Mouse (Mus musculus): ENCODE data around the gene C1rb. TPM values are rescaled to one million over a fixed set of nuclear protein-coding genes. Genes with fewer than 3 reads are reported as not detected.
"Not testable (repeated sequence)": the region's sequence is repeated elsewhere in the genome, so short reads cannot be mapped to it uniquely, and the experiment has no call there.

C1rb gene
- polyA plus RNA-seq, 1 experiment from 2014 or later, result not detected

DNA sequence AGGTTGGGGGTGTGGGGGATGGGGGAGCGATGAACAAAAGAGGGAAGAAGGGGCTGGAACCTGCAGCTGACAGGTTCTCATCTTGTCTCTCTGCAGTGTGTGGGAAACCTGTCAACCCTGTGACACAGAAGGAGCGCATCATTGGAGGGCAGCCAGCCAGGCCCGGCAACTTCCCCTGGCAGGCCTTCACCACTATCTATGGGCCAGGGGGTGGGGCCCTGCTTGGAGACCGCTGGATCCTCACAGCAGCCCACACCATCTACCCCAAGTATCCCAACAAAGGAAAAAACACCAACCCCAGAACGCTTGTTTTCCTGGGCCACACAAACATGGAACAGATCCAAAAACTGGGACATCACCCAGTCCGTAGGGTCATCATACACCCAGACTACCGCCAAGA is 10.1 kb downstream of the C1rb start:
- DNase-seq (ENCODE audit: low spot score); H3K27ac ChIP-seq (replicated peaks; ENCODE audit: low read depth, low read length); H3K4me3 ChIP-seq (ENCODE audit: low read depth, low read length); H3K9me3 ChIP-seq (replicated peaks; ENCODE audit: control insufficient read depth, low read length); H3K4me1 ChIP-seq (ENCODE audit: control insufficient read depth, insufficient read depth, low read length); H3K36me3 ChIP-seq (replicated peaks; ENCODE audit: control insufficient read depth, insufficient read depth, low read depth, low read length); H3K4me2 ChIP-seq (ENCODE audit: low read depth, low read length); H3K9ac ChIP-seq (replicated peaks; ENCODE audit: low read length); H3K27me3 ChIP-seq (ENCODE audit: control insufficient read depth, insufficient read depth, low read length); ATAC-seq (replicated peaks; ENCODE audit: insufficient number of reproducible peaks, low FRiP score, low TSS enrichment, low read depth): not testable (repeated sequence)
- WGBS, result 86% methylated on average over 6 of the region's 7 CpGs

DNA sequence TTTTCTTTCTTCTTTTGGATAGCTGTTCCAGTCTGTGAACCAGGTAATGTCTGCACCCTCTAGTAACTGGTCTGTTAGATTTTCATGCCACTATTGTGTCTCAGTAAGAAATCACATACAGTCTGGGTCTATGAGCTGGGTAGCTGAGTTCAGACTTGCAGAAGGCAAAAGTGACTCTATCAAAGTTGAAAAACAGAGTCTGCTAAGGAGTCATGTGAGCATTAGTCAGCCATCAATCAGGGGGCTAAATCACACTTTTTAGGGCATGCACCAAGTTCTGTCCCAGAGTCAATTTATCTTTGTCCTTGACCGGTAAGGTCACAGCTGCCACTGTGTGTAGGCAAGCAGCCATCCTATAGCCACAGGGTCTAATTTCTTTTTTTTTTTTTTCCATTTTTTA is 12.1 kb downstream of the C1rb start:
- 100% methylated on average over 1 of the region's 1 CpGs for WGBS
- H3K4me3 ChIP-seq (ENCODE audit: low read depth, low read length), result no peak overlapping the region
- no peaks in the 10 kb centered on the region for H3K27me3 ChIP-seq (ENCODE audit: control insufficient read depth, insufficient read depth, low read length)
- no peak overlapping the region for H3K27ac ChIP-seq (replicated peaks; ENCODE audit: low read depth, low read length)
- DNase-seq (ENCODE audit: low spot score), result no peak
- no peak overlapping the region for H3K4me2 ChIP-seq (ENCODE audit: low read depth, low read length)
- H3K9me3 ChIP-seq (replicated peaks; ENCODE audit: control insufficient read depth, low read length), result no peaks in the 10 kb centered on the region
- no peak overlapping the region for H3K9ac ChIP-seq (replicated peaks; ENCODE audit: low read length)
- no peaks in the 10 kb centered on the region for H3K36me3 ChIP-seq (replicated peaks; ENCODE audit: control insufficient read depth, insufficient read depth, low read depth, low read length)
- no peak for ATAC-seq (replicated peaks; ENCODE audit: insufficient number of reproducible peaks, low FRiP score, low TSS enrichment, low read depth)
- H3K4me1 ChIP-seq (ENCODE audit: control insufficient read depth, insufficient read depth, low read length), result no peaks in the 10 kb centered on the region

DNA sequence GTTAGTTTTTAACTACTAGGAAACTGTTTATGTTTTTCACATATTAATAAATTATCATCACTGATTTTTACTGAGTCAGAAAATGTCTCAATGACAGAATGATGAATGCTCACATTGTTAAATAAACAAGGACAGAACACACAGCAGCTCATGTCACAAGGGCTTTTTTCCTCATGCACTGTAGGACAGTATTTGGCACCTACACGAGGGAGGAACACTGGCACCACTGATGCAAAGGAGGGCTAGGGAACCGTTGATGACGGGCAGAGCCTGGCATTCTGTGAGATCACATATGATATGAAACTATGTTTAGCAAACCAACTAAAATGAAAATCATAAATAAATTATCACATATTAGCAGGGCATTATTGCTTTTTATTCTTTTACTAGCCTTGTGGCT is 14.8 kb downstream of the C1rb start:
- no peaks in the 10 kb centered on the region for H3K4me1 ChIP-seq (ENCODE audit: control insufficient read depth, insufficient read depth, low read length)
- DNase-seq (ENCODE audit: low spot score) (no peak), ATAC-seq (replicated peaks; ENCODE audit: insufficient number of reproducible peaks, low FRiP score, low TSS enrichment, low read depth) (no peak)
- H3K9me3 ChIP-seq (replicated peaks; ENCODE audit: control insufficient read depth, low read length), result no peaks in the 10 kb centered on the region
- no peaks in the 10 kb centered on the region for H3K27me3 ChIP-seq (ENCODE audit: control insufficient read depth, insufficient read depth, low read length)
- no peaks in the 10 kb centered on the region for H3K36me3 ChIP-seq (replicated peaks; ENCODE audit: control insufficient read depth, insufficient read depth, low read depth, low read length)
- no peak overlapping the region for H3K9ac ChIP-seq (replicated peaks; ENCODE audit: low read length)
- 75% methylated on average over 3 of the region's 3 CpGs for WGBS
- no peak overlapping the region for H3K27ac ChIP-seq (replicated peaks; ENCODE audit: low read depth, low read length)
- no peak overlapping the region for H3K4me2 ChIP-seq (ENCODE audit: low read depth, low read length)
- no peak overlapping the region for H3K4me3 ChIP-seq (ENCODE audit: low read depth, low read length)

DNA sequence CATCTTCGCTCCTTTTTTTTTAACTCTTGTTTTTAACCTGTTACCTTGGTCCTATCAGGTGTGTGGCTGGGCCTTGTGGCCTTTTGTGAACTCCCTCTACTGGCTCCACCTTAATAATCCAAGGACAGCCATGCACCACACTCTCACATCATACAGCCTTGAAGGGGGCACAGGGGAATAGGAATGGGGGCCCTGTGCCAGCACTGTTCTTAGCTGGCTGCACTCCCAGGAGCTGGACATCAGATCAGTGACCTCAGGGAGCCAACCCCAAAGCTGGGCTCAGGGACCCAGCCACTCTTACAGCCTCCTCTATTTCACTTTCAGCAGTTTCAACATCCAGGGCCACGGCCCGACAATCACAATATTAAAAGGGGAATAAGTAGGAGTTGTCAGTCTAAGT is 15.7 kb downstream of the C1rb start:
- no peaks in the 10 kb centered on the region for H3K36me3 ChIP-seq (replicated peaks; ENCODE audit: control insufficient read depth, insufficient read depth, low read depth, low read length)
- H3K4me3 ChIP-seq (ENCODE audit: low read depth, low read length), result no peak overlapping the region
- H3K4me1 ChIP-seq (ENCODE audit: control insufficient read depth, insufficient read depth, low read length), result no peaks in the 10 kb centered on the region
- WGBS, result 86% methylated on average over 3 of the region's 3 CpGs
- no peak overlapping the region for H3K4me2 ChIP-seq (ENCODE audit: low read depth, low read length)
- no peaks in the 10 kb centered on the region for H3K27me3 ChIP-seq (ENCODE audit: control insufficient read depth, insufficient read depth, low read length)
- DNase-seq (ENCODE audit: low spot score), result no peak
- ATAC-seq (replicated peaks; ENCODE audit: insufficient number of reproducible peaks, low FRiP score, low TSS enrichment, low read depth), result no peak
- no peak overlapping the region for H3K9ac ChIP-seq (replicated peaks; ENCODE audit: low read length)
- no peaks in the 10 kb centered on the region for H3K9me3 ChIP-seq (replicated peaks; ENCODE audit: control insufficient read depth, low read length)
- no peak overlapping the region for H3K27ac ChIP-seq (replicated peaks; ENCODE audit: low read depth, low read length)

GRCm38 (mm10) chr6:124586266-124586665 is 16.2 kb downstream of the C1rb start:
- Histone ChIP-seq H3K4me1 (ENCODE audit: control insufficient read depth, insufficient read depth, low read length) (no peaks in the 10 kb centered on the region), H3K36me3 (replicated peaks; ENCODE audit: control insufficient read depth, insufficient read depth, low read depth, low read length) (no peaks in the 10 kb centered on the region), H3K27me3 (ENCODE audit: control insufficient read depth, insufficient read depth, low read length) (no peaks in the 10 kb centered on the region), H3K27ac (replicated peaks; ENCODE audit: low read depth, low read length) (no peak overlapping the region), H3K9ac (replicated peaks; ENCODE audit: low read length) (no peak overlapping the region), H3K4me3 (ENCODE audit: low read depth, low read length) (no peak overlapping the region), H3K4me2 (ENCODE audit: low read depth, low read length) (no peak overlapping the region), H3K9me3 (replicated peaks; ENCODE audit: control insufficient read depth, low read length) (no peaks in the 10 kb centered on the region)
- 77% methylated on average over 4 of the region's 4 CpGs for WGBS
- ATAC-seq (replicated peaks; ENCODE audit: insufficient number of reproducible peaks, low FRiP score, low TSS enrichment, low read depth), result no peak
- no peak for DNase-seq (ENCODE audit: low spot score)

- Histone ChIP-seq H3K4me1 (ENCODE audit: control insufficient read depth, insufficient read depth, low read length) (no peaks in the 10 kb centered on the region), H3K4me3 (ENCODE audit: low read depth, low read length) (no peak overlapping the region), H3K4me2 (ENCODE audit: low read depth, low read length) (no peak overlapping the region), H3K9me3 (replicated peaks; ENCODE audit: control insufficient read depth, low read length) (no peaks in the 10 kb centered on the region), H3K9ac (replicated peaks; ENCODE audit: low read length) (no peak overlapping the region), H3K36me3 (replicated peaks; ENCODE audit: control insufficient read depth, insufficient read depth, low read depth, low read length) (no peaks in the 10 kb centered on the region), H3K27ac (replicated peaks; ENCODE audit: low read depth, low read length) (no peak overlapping the region), H3K27me3 (ENCODE audit: control insufficient read depth, insufficient read depth, low read length) (no peaks in the 10 kb centered on the region)
- no peak for ATAC-seq (replicated peaks; ENCODE audit: insufficient number of reproducible peaks, low FRiP score, low TSS enrichment, low read depth)
- no peak for DNase-seq (ENCODE audit: low spot score)
Observed at GRCm38 (mm10) chr6:124588771-124589170, 18.7 kb downstream of the C1rb start.

DNA sequence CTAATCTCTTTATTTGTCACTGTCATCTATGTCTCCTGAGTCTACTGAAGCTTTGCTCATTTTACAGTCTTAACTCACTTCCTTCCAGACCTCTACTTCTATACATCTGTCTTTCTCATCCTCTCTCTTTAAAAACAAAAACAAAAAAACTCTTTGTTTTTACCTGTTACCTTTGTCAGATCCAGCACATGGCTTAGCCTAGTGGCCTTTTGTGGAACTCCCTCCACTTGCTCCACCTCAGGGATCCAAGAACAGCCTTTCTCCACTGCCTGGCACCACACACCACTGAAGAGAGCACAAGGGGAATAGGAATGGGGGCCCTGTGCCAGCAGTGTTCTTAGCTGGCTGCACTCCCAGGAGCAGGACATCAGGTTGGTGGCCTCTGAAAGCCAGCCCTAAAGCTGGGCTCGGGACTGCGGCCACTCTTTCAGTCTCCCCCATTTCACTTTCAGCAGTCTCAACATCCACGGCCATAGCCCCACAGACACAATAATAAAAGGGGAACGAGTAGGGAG is 22.1 kb downstream of the C1rb start:
- Histone ChIP-seq H3K27me3 (ENCODE audit: control insufficient read depth, insufficient read depth, low read length) (no peaks in the 10 kb centered on the region), H3K4me1 (ENCODE audit: control insufficient read depth, insufficient read depth, low read length) (no peaks in the 10 kb centered on the region), H3K27ac (replicated peaks; ENCODE audit: low read depth, low read length) (no peak overlapping the region), H3K4me2 (ENCODE audit: low read depth, low read length) (no peak overlapping the region), H3K36me3 (replicated peaks; ENCODE audit: control insufficient read depth, insufficient read depth, low read depth, low read length) (no peaks in the 10 kb centered on the region), H3K9me3 (replicated peaks; ENCODE audit: control insufficient read depth, low read length) (no peaks in the 10 kb centered on the region), H3K4me3 (ENCODE audit: low read depth, low read length) (no peak overlapping the region), H3K9ac (replicated peaks; ENCODE audit: low read length) (no peak overlapping the region)
- DNase-seq (ENCODE audit: low spot score) (no peak), ATAC-seq (replicated peaks; ENCODE audit: insufficient number of reproducible peaks, low FRiP score, low TSS enrichment, low read depth) (no peak)
- 88% methylated on average over 4 of the region's 4 CpGs for WGBS

GRCm38 (mm10) chr6:124593121-124593520 is 23.0 kb downstream of the C1rb start:
- 77% methylated on average over 8 of the region's 8 CpGs for WGBS
- H3K4me1 ChIP-seq (ENCODE audit: control insufficient read depth, insufficient read depth, low read length), result no peaks in the 10 kb centered on the region
- H3K4me3 ChIP-seq (ENCODE audit: low read depth, low read length), result no peak overlapping the region
- H3K4me2 ChIP-seq (ENCODE audit: low read depth, low read length), result no peak overlapping the region
- H3K36me3 ChIP-seq (replicated peaks; ENCODE audit: control insufficient read depth, insufficient read depth, low read depth, low read length), result no peaks in the 10 kb centered on the region
- H3K9ac ChIP-seq (replicated peaks; ENCODE audit: low read length), result no peak overlapping the region
- no peak overlapping the region for H3K27ac ChIP-seq (replicated peaks; ENCODE audit: low read depth, low read length)
- H3K9me3 ChIP-seq (replicated peaks; ENCODE audit: control insufficient read depth, low read length), result no peaks in the 10 kb centered on the region
- DNase-seq (ENCODE audit: low spot score) (no peak), ATAC-seq (replicated peaks; ENCODE audit: insufficient number of reproducible peaks, low FRiP score, low TSS enrichment, low read depth) (no peak)
- no peaks in the 10 kb centered on the region for H3K27me3 ChIP-seq (ENCODE audit: control insufficient read depth, insufficient read depth, low read length)

All from embryonic facial prominence, embryonic 11.5 days (tissue).